Mouse (Mus musculus) adrenal gland, adult 2 months (tissue): ENCODE results near the gene Ubac1. TPM values are rescaled to one million over a fixed set of nuclear protein-coding genes. Genes with fewer than 3 reads are reported as not detected.

Experiments used
- DNase-seq: peaks from one replicate; pipeline ENCODE4 v3.0.0; 2021
- long read RNA-seq: library from polyadenylated mRNA; stranded (forward); transcript quantifications from one replicate; pipeline ENCODE4 v2.0.0, GENCODE M21; 2021
- polyA plus RNA-seq: library from polyadenylated mRNA; depleted of rRNA; stranded (reverse); fragments of >200 nt; gene quantifications from 2 replicates; pipeline ENCODE4 v1.2.3, GENCODE M21; 2012; rRNA removed
- total RNA-seq, 2 experiments: library from RNA; stranded (reverse); gene quantifications; 2 replicates each; pipeline ENCODE4 v1.2.3; 2021

Gene Ubac1
- total RNA-seq (10 to 100 TPM; 32.9 to 40.0 TPM), polyA plus RNA-seq (37.8 and 42.3 TPM in 2 replicates)
- long read RNA-seq, transcript Ubac1-201 (10 exons, 1,852 nt): major isoform, 35 of 46 reads
- long read RNA-seq, partial matches to known transcripts: 1 of 46 reads
- long read RNA-seq, other reads (novel, unspliced or antisense): 10 of 46 reads

DNA sequence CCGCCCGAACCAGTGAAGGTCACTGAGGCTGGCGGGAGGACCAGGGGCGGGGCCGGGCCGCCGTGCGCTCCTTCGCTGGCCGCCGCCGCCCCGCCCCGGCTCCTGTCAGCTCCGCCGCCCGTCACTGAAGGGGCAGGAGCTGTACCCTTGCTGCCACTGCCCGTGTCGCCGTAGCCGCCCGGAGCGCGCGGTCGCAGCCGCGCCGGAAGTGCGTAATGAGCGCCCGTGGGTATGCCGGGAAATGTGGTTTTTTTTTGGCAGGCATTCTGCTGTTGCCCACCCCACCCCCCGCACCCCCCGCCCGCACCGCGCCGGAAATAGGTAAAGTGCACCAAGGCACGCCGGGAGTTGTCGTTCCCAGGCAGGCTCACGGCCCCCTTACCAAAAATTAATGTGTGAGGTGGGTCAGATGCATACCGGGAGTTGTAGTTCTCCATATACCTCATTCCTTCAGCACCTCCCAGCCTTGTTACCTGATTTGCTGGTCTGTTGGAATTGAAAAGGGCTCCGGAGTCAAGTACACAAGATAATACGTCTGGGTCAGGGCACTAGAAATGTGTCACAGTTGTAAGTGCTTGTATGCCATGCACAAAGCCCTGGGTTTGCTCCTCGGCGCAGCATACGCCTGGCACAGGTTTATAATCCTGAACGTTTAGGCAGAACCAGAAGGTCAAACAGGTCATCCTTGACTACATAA, at the start of gene Ubac1:
Gene Ubac1, minus strand, starts transcription at position 187 of the 697 bp plus-strand sequence.
- peak; percentile 96 for DNase-seq

DNA sequence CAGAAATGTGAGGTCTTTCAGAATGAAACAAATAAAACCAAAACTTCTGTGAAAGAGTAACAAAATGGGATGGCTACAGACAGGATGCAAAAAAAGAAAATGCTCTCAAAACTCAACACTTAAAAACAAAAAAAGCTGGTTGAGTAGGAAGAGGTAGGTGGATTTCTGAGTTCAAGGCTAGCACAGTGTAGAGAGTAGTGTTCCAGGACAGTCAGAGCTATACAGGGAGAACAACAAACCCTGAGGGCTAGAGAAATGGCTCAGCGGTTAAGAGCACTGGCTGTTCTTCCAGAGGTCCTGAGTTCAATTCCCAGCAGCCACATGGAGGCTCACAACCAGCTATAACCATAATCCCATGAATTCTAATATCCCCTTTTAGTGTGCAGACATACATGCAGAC, 47.0 kb upstream of the Ubac1 start:
- DNase-seq: no peak

DNA sequence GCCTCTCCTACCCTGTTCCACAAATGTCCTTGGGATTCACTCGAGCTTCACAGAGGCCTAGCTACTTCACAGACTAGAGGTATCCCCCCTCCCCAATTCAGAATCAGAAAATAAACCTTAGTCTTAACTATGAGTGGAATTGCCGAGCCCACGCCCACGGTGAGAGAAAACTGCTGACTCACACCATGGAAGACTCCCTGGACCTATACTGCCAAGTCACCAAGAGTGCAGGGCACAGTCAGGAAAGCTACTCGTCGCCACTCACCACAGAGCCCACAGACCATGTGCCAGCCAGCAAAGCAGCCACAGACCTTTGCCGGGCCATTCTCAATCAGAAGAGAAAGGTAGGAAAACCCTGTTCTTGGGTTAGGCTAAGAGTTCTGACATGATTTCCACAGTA, 46.6 kb upstream of the Ubac1 start:
- DNase-seq: no peak

DNA sequence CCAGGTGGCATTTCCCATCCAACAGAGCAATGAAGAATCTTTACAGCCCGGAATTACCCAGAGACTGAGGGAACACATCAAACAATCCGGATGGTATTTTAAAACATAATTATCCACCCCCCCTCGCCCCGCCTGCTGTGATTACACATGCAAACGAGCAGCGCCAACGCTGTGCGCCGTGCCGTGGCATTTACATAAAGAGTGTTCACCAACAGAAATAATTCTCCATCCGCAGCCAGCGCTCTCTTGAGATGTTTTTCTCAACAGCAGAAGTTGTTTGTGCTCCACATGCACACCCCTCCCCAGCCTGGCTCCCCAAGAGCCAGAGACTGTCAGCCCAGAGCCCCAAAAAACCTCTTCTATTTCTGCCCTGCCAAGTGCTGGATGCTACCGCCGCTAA, 45.0 kb upstream of the Ubac1 start:
- no peak for DNase-seq

DNA sequence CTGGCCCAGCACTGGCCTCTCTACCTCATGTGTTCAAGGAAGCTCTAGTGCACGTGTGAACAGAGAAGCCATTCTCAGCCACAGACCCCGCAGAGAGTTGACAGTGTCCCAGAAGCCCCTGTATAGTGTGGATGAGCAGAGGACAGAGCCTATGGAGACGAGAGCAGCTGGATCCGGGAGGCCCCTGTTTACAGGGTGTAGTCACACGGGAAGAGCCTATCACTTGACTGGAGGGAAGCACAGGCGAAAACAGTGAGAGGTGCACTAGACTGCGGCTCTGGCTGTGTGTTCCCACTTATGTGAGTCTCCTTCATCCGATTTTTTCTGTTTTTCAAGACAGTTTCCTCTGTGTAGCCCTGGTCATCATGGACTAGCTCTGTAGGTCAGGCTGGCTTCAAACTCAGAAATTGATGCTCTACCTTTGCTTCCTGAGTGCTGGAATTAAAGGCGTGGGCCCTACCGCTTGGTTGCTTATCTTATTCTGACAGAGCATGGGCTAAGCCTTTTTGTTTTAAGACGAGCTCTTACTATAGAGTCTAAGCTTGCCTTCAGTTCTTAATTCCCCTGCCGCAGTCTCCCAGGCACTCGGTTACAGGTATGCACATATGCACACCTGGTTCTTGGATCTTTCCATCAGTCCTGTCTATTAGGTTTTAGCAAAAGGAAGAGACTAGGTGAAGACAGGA, 41.3 kb upstream of the Ubac1 start:
- DNase-seq: no peak

DNA sequence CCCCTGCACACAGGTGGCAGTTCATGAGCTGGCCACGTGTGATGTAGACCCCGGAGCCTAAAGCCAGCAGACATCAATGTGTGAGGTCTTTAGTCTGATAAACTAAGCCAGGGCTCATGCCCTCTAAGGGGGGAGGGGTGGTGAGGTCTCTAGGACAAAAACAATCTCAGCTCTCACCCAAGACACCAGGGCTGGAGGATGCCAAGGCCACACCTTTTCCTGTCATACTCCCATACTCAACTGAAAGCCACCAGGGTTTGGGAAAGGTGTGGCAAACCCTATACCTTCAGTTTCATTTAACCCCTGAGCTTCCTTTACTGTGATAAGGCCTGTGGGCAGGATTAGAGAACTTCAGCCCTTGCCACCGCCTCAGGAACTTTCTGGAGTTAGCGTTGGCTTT, 40.7 kb upstream of the Ubac1 start:
- DNase-seq: no peak

DNA sequence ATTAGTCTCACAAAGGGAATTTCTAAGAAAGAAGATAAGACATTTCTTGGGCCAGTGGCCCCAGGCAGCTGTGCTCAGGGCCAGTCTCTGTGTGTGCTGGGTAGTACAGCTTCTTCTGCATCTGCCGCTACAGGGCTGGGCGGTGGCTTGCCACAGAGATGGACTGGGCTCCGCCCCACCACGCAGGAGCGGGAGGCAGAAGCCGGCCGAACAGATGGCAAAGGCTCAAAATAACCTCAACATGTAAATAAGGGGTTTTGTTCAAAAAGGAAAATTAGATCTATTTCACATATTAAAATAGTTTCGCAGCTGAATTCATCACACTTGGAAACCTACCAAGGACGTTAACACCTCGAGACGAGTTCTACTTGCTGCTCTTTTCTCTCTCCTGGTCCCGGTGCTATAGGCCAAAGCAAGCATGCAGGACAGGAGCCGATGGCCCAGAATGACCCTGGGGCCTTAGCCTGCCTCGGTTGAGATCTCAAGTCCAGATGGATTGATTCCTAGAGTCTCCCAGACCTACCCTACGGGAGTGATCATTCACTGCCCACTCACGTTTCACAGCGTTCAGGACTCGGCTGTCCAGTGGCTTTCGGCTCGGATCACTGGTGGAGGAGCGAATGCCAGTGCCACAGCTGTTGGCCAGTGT, 39.6 kb upstream of the Ubac1 start:
- DNase-seq: no peak

DNA sequence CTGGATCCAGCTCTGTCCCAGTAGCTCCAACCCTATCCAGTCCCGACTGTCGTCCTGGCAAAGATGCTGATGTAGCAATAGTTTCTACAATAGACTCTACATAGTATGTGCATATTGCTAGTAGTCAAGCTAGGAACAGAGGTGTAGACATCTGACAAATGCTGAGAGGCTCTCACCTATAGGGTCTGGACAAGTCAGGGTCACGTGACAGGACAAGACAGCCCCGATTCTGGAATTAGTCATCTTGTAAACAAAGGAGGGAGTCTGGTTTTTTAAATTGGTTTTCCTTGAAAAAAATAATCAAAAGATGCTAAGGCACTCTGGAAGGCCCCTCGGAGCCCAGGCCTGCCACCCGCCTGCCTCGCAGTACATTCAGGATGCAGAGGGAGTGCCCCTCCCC, 35.5 kb upstream of the Ubac1 start:
- DNase-seq: no peak

DNA sequence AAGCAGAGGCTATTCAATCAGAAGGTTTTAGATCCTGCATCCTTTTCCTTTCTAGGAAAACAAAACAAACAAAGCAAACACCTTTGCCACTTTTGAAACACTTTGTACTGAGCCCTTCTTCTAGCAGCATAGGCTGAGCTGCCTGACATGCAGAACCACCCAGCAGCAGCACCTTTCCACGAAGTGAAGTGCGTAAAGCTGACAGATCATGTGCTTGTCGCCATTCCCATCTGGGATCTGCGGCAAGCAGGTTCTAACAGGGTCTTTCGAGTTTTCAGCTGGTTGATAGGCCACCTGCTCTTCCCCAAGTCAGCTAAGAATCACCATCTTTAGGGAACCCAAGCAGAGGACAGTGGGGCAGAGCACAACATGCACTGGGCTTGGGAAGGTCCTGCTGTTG, 34.7 kb upstream of the Ubac1 start:
- no peak for DNase-seq

DNA sequence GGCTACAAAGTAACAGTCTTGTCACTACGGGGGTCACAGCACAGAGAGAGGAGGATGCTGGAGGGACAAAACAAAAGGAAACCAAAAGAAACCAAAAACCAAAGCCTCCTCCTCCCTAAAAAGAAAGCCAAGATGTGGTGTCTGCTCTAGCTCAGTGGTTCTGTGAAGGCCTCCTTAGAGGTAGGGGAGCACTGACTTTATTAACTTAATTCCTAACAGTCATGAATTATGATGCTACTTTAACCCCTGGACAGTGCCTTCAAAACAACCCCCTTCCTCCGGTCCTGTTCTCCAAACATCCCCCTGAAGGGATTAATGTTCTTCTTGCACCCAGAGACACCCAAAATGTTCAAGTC, 34.2 kb upstream of the Ubac1 start:
- no peak for DNase-seq

DNA sequence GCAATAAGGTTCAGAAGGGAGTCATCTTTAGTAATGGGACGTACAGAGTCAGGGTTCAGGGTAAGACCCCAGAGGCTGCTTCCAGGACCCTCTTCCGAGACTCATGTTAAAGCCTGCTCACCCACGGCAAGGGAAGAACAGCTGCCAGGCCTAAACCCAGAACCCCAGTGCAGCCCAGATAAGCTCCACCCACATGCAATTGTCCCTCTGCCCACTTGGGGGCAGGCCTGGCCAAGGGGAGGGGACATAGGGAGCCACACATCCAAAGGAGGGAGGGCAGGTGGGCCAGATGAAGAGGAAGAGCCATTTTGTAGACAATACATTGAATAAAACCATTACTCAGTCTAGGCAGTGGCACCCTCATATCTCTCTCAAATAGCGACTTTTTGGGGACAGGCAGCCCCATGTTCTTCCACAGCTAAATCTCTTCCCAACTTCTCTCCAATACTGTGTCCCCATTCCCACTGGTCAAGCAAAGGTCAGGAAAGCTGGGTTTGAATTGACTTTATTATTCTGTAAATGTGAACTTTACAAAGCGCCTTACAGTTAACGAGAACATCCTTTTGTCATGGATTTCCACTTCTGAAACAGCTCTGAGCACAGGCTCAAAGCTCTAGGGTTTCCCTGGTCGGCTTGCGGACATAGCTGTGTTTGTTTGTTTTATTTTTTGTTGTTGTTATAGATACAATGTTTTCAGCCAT, 33.6 kb upstream of the Ubac1 start:
- peak; percentile 83 for DNase-seq

DNA sequence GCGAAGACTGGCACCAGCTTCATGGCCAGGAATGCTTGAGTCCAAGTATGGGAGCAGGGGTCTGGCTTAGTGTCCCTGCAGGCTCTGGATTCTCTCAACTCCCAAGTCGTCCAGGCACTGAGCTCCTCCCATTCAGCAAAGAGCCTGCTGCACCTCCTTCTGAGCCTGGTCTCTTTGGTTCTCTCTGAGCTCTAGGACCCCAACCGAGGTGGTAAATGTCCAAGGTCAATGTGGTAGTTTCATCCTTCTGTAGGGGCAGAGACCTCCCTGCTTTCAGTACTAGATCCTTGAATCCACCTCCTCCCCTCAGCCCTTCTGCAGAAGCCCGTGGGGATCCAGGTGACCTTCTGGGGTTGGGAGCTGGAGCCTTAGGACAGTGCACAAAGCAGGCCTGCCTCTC, 31.3 kb upstream of the Ubac1 start:
- no peak for DNase-seq

DNA sequence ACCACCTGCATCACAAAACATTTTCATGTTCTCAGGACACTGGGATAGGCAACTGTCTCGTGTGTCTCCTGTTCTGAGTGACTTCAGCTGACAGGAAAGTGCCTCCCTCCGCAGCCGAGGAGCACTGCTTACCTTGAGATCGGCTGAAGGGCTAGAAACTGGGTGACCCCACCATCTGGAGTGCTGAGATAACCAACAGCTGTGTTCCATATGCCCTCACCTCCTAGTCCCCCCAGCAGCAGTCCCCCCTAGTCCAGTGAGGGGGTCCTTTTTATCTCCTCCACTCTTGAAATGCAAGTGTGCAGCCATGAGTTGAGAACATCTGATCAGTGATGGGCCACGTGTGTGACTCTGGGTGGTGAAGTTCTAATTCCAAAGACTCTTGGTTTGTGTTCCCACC, 27.3 kb upstream of the Ubac1 start:
- DNase-seq: no peak

DNA sequence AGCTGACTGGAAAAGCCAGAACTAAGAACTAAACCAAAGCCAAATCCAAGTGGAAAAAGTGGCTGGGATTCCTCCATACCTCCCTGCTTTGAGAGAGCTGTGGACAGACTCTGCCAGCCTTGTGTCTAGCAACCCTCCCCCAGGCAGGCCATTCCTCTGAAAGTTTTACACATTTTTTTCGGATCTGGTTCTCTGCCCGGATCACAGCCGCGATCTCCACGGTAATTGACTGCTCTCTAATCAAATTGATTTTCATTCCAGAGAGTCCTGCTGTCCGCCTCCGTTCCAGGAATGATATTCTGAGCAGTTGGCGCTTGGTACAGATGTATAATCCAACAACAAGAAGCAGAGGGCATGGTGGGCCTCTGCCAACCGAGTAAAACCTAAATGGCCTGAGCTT, 22.7 kb upstream of the Ubac1 start:
- DNase-seq: no peak

DNA sequence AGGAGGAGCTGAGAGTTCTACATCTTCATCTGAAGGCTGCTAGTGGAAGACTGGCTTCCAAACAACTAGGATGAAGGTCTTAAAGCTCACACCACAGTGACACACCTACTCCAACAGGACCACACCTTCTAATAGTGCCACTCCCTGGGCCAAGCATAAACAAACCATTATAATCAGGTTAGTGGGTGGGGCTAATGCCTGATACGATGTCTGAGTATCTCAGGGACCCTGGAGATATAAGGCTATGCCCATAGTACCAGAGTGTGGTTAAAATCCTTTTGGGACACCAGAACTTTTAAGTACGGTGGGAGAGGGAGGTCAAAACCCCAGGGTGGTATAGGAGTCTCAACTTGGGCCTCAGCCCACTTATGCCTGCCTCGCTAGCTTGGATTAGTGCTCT, 21.1 kb upstream of the Ubac1 start:
- no peak for DNase-seq

DNA sequence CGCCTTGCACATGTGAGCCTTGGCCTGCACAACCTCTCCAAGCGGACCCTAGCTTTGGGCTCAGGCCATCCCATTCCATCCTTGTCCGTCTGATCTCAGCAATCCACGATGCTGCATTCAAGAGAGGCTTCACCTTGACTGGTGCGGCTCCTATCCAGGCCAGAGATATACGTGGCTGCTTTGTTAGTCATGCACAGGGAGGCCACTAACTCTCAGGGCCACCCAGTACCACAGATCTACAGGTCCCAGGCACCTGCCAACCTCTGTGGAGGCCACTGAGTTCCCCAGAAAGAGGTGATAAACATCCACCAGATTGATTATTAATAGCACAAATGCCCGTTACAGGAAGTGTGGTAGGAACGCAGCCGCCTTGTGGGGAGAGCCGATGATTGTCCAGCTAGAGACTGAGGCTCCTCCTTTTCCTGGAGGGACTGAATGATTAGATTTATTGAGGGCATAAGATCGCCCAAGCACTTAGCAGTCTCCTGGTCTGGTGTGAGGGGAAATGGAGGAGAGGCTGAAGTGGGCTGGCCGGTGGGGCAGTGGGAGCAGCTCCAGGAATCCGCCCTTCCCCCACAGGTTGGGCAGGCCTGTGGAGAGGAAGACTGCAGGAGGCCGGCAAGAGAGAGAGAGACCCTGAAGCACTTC, 19.7 kb upstream of the Ubac1 start:
- DNase-seq: no peak

DNA sequence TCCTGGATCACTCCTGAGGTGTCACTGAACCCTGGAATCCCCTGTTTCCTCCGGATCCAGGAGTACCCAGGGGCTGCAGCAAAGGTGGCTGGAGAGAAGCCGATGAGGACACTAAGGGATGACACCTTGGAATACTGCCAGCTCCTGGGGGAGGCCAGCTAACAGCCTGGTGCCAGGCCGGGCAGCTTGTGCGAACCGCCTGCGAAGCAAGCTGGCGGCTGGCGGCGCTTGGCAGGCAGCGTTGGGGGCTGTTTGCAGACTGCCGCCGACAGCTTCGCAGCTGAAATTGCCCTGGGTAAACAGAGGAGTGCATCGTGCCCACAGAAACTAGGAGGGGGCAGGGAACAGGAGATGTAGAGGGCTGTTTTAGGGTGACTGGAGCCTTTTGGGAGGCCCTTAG, 18.4 kb upstream of the Ubac1 start:
- DNase-seq: peak; percentile 58

DNA sequence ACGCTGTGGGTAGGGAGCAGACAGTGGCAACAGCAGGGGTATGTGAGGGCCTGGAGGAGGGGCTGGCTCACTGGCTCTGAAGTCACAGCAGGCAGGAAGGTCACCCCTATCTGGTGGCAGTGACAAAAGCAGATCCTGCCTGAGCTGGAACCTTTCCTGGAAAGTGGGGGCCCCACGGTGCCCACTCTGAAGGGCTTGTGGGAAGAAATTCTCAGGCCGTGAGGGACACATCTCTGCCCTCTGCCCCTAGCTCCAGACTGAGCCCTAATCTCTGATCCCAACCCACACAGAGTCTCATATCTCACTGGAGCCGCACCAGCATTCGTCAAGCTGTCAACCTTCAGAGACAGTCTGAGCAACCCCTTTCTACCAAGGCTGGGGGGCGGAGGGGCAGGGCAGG, 15.8 kb upstream of the Ubac1 start:
- DNase-seq: peak; percentile 29

DNA sequence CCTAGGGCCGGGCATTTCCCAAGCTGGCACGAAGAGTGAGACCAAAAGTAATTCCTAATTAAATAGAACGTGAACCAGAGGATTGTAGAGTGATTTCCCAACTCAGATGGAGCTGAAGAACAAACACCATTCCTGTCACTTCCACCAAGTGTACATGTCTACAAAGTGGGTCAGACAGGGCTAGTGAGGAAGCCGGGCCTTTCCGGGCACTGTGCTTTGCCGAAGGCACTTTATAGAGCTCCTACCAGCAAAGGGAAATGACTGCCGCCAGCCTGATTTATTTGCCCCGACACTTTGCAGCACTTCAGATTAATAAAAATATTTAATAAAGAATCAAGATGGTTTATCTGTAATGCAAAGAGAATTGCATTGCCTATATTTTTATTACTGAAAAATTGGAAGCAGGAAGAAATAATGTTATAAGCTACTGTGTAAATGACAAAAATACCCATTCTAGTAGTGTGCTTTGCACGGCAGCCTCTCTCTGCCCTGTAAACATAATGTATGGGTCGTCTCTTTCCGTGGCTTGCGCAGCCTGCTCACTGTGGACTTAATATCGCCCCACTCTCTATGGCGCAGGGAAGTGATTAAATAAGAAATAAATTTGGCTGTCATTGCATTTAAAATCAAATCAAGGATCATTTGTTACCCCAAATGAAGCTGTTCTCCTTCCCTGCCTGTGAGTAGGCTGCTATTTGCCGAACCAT, 12.9 kb upstream of the Ubac1 start:
- no peak for DNase-seq

DNA sequence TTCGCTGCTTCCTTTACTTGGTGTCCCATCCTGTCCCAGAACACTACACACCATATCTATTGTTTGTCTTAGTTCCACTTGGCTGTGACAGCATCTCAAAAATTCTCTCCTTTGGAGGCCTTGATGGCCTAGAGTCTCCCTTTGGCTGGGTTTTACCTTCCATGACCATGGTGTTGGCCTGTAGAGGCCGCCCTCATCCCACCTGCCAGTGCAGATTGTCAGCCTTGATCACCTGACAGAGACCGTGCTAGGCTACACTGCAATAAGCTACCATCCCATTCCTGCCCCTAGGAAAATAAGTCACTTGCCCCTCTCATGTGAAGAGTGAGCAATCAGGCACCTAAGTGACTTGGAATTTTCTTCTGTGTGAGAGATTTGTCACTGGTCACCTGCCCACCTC, 8.7 kb upstream of the Ubac1 start:
- no peak for DNase-seq
